In genomic region chr10:99269704-99270103, GRCm38 (mm10) we compare ENCODE assay signal across 11 mouse cellular contexts. TPM values are rescaled to one million over a fixed set of nuclear protein-coding genes. Genes with fewer than 3 reads are reported as not detected.
DNase-seq lines count a peak whose midpoint lies in the region; ATAC-seq and TF ChIP-seq lines count a peak whose summit lies in the region.
"Had no signal": no experiment of that assay in that cellular context is flagged by ENCODE, and none has a peak within 500 bp of the region (broad histone marks: within the 10 kb centered on the region; RNA-seq: fewer than 3 reads in every experiment).

No protein-coding gene starts in this region.

- TF ChIP-seq CTCF in liver, adult 2 months (IDR thresholded peaks at IDR 0.05; ENCODE audit: low read depth, low read length): no peak

- H3K4me3 ChIP-seq in forebrain, embryonic 11.5 days (ENCODE audit: low read depth, low read length): no peak overlapping the region
- no peak overlapping the region for H3K4me3 ChIP-seq in forebrain, embryonic 16.5 days (replicated peaks; ENCODE audit: low read length)
- H3K4me3 ChIP-seq in liver, adult 2 months (ENCODE audit: insufficient read depth, low read depth, low read length): no peak overlapping the region
- no peak overlapping the region for H3K4me3 ChIP-seq in liver, embryonic 11.5 days (ENCODE audit: low read depth, low read length)
- no peak overlapping the region for H3K4me3 ChIP-seq in forebrain, embryonic 12.5 days (replicated peaks)
- H3K4me3 ChIP-seq in midbrain, embryonic 13.5 days (replicated peaks): no peak overlapping the region

- no peak for DNase-seq in forebrain, embryonic 11.5 days (ENCODE audit: low spot score)
- peak; percentile 65 for DNase-seq in liver, adult 2 months (ENCODE audit: extremely low read depth, low read depth, low spot score)
- no peak for DNase-seq in liver, embryonic 11.5 days (ENCODE audit: low spot score)
- no peak for DNase-seq in cerebellum, adult 11 months
- DNase-seq in spleen, adult 18-20 months: no peak
- DNase-seq: cerebellum, postnatal 25 days; thymus, adult 18-20 months had no signal

- no peak for ATAC-seq in forebrain, embryonic 11.5 days (replicated peaks; ENCODE audit: low FRiP score)
- ATAC-seq in forebrain, embryonic 16.5 days: no peak
- no peak for ATAC-seq in liver, embryonic 11.5 days (replicated peaks; ENCODE audit: low FRiP score)
- no peak for ATAC-seq in forebrain, embryonic 12.5 days (ENCODE audit: low FRiP score)
- ATAC-seq in midbrain, embryonic 13.5 days: no peak

- peak overlapping the region; percentile 27; the same call in 1 of the 2 replicates for H3K9ac ChIP-seq in forebrain, embryonic 11.5 days (ENCODE audit: low read length)
- H3K9ac ChIP-seq in forebrain, embryonic 16.5 days (replicated peaks; ENCODE audit: low read depth, low read length): no peak overlapping the region
- peak overlapping the region; percentile 12; the same call in 1 of the 2 replicates for H3K9ac ChIP-seq in liver, adult 2 months (ENCODE audit: low read depth, low read length)
- no peak overlapping the region for H3K9ac ChIP-seq in liver, embryonic 11.5 days (ENCODE audit: low read depth, low read length)
- no peak overlapping the region for H3K9ac ChIP-seq in forebrain, embryonic 12.5 days
- no peak overlapping the region for H3K9ac ChIP-seq in midbrain, embryonic 13.5 days (replicated peaks)
- H3K9ac ChIP-seq: liver, embryonic 14.5 days had no signal

- H3K36me3 ChIP-seq in forebrain, embryonic 11.5 days (ENCODE audit: control insufficient read depth, insufficient read depth, low read length): no peaks in the 10 kb centered on the region
- H3K36me3 ChIP-seq in forebrain, embryonic 16.5 days (ENCODE audit: control insufficient read depth, insufficient read depth): no peaks in the 10 kb centered on the region
- H3K36me3 ChIP-seq in liver, adult 2 months (ENCODE audit: control insufficient read depth, insufficient read depth, low read length): peaks cover 10% of the 10 kb centered on the region
- no peaks in the 10 kb centered on the region; the same call in 1 of the 2 replicates for H3K36me3 ChIP-seq in liver, embryonic 11.5 days (ENCODE audit: control insufficient read depth, insufficient read depth, low read length)
- H3K36me3 ChIP-seq in forebrain, embryonic 12.5 days (replicated peaks): no peaks in the 10 kb centered on the region
- no peaks in the 10 kb centered on the region for H3K36me3 ChIP-seq in midbrain, embryonic 13.5 days

- H3K9me3 ChIP-seq in forebrain, embryonic 11.5 days (ENCODE audit: control insufficient read depth, low read length): no peaks in the 10 kb centered on the region
- H3K9me3 ChIP-seq in forebrain, embryonic 16.5 days (ENCODE audit: control insufficient read depth, low read length): no peaks in the 10 kb centered on the region
- H3K9me3 ChIP-seq in liver, embryonic 11.5 days (ENCODE audit: control insufficient read depth, low read length): no peaks in the 10 kb centered on the region
- no peaks in the 10 kb centered on the region for H3K9me3 ChIP-seq in forebrain, embryonic 12.5 days
- H3K9me3 ChIP-seq in midbrain, embryonic 13.5 days: no peaks in the 10 kb centered on the region

- peak overlapping the region; percentile 33; the same call in 1 of the 2 replicates for H3K4me2 ChIP-seq in forebrain, embryonic 11.5 days (ENCODE audit: low read depth, low read length, severe bottlenecking)
- no peak overlapping the region for H3K4me2 ChIP-seq in forebrain, embryonic 16.5 days (ENCODE audit: low read length)
- H3K4me2 ChIP-seq in liver, embryonic 11.5 days: no peak overlapping the region
- H3K4me2 ChIP-seq in forebrain, embryonic 12.5 days: peak overlapping the region; percentile 40
- H3K4me2 ChIP-seq in midbrain, embryonic 13.5 days (replicated peaks): 0 out of 2 replicates have a peak overlapping the region, but pooled peaks have one; percentile 25

- H3K79me2 ChIP-seq in liver, adult 2 months (ENCODE audit: control insufficient read depth, insufficient read depth, low read length): peaks cover under 1% of the 10 kb centered on the region; the same call in 1 of the 2 replicates

- H3K4me1 ChIP-seq in forebrain, embryonic 11.5 days (replicated peaks; ENCODE audit: control insufficient read depth, insufficient read depth, low read length): peaks cover 17% of the 10 kb centered on the region
- peaks cover 25% of the 10 kb centered on the region for H3K4me1 ChIP-seq in forebrain, embryonic 16.5 days (replicated peaks; ENCODE audit: control insufficient read depth, insufficient read depth, low read length)
- peaks cover 18% of the 10 kb centered on the region for H3K4me1 ChIP-seq in liver, adult 2 months (ENCODE audit: control insufficient read depth, insufficient read depth, low read length)
- H3K4me1 ChIP-seq in liver, embryonic 11.5 days (replicated peaks; ENCODE audit: control insufficient read depth, insufficient read depth, low read length): peaks cover 17% of the 10 kb centered on the region
- H3K4me1 ChIP-seq in forebrain, embryonic 12.5 days: peaks cover 50% of the 10 kb centered on the region
- H3K4me1 ChIP-seq in midbrain, embryonic 13.5 days (replicated peaks): peaks cover 39% of the 10 kb centered on the region

- TF ChIP-seq POLR2A in liver, adult 2 months (IDR thresholded peaks at IDR 0.05; ENCODE audit: extremely low read depth, insufficient read depth, low read length): no peak

- WGBS in forebrain, embryonic 11.5 days: 40% methylated on average over 6 of the region's 6 CpGs
- 40% methylated on average over 6 of the region's 6 CpGs for WGBS in forebrain, embryonic 16.5 days
- 32% methylated on average over 6 of the region's 6 CpGs for WGBS in liver, adult 2 months
- 70% methylated on average over 6 of the region's 6 CpGs for WGBS in liver, embryonic 11.5 days
- WGBS in forebrain, embryonic 12.5 days: 37% methylated on average over 6 of the region's 6 CpGs
- WGBS in midbrain, embryonic 13.5 days: 46% methylated on average over 6 of the region's 6 CpGs

- no peaks in the 10 kb centered on the region for H3K27me3 ChIP-seq in forebrain, embryonic 11.5 days (ENCODE audit: control insufficient read depth, insufficient read depth, low read length)
- H3K27me3 ChIP-seq in forebrain, embryonic 16.5 days (replicated peaks; ENCODE audit: control insufficient read depth, insufficient read depth, low read length): peaks cover 2% of the 10 kb centered on the region; the same call in 1 of the 2 replicates
- H3K27me3 ChIP-seq in liver, adult 2 months (ENCODE audit: control insufficient read depth, insufficient read depth, low read length): no peaks in the 10 kb centered on the region
- H3K27me3 ChIP-seq in liver, embryonic 11.5 days (replicated peaks; ENCODE audit: control insufficient read depth, insufficient read depth, low read length): peaks cover 2% of the 10 kb centered on the region; the same call in 1 of the 2 replicates
- H3K27me3 ChIP-seq in forebrain, embryonic 12.5 days: peaks cover 22% of the 10 kb centered on the region
- peaks cover 33% of the 10 kb centered on the region for H3K27me3 ChIP-seq in midbrain, embryonic 13.5 days

- peak overlapping the region; percentile 88 for H3K27ac ChIP-seq in forebrain, embryonic 11.5 days (ENCODE audit: low read depth, low read length)
- H3K27ac ChIP-seq in forebrain, embryonic 16.5 days (ENCODE audit: low read length): no peak overlapping the region; the same call in 1 of the 2 replicates
- H3K27ac ChIP-seq in liver, adult 2 months (replicated peaks; ENCODE audit: insufficient read depth, low read depth, low read length): peak overlapping the region; percentile 72
- no peak overlapping the region for H3K27ac ChIP-seq in liver, embryonic 11.5 days (ENCODE audit: low read depth, low read length)
- peak overlapping the region; percentile 86 for H3K27ac ChIP-seq in forebrain, embryonic 12.5 days
- peak overlapping the region; percentile 58; the same call in 1 of the 2 replicates for H3K27ac ChIP-seq in midbrain, embryonic 13.5 days
- H3K27ac ChIP-seq: liver, embryonic 14.5 days had no signal

RNA-seq across cellular contexts. Expression of gene Dusp6, which starts 6.7 kb away (rescaled TPM):
- 57.7 and 63.1 TPM in 2 replicates for polyA plus RNA-seq in forebrain, embryonic 11.5 days (2014; fragmentation: Nextera tagmentation; extraction: Ambion mirVana)
- 37.0 and 44.1 TPM in 2 replicates for polyA plus RNA-seq in forebrain, embryonic 16.5 days (2015; fragmentation: Nextera tagmentation; extraction: Ambion mirVana)
- total RNA-seq in liver, adult 2 months (2014; rRNA removed): 29.3 and 29.9 TPM in 2 replicates
- 45.5 and 48.4 TPM in 2 replicates for polyA plus RNA-seq in liver, adult 2 months (2012; rRNA removed)
- 37.6 and 40.3 TPM in 2 replicates for polyA plus RNA-seq in liver, embryonic 11.5 days (2014; fragmentation: Nextera tagmentation; extraction: Ambion mirVana)
- 37.1 and 40.0 TPM in 2 replicates for polyA plus RNA-seq in forebrain, embryonic 12.5 days (2016; fragmentation: Nextera tagmentation; extraction: Ambion mirVana)
- polyA plus RNA-seq in midbrain, embryonic 13.5 days (2015; fragmentation: Nextera tagmentation; extraction: Ambion mirVana): 21.8 and 26.5 TPM in 2 replicates

Comparison
In these comparisons a context has a peak if more than half of its experiments do, and no peak if none do; other contexts are left out.
1. H3K27ac ChIP-seq: peak in forebrain, embryonic 11.5 days (single experiment), liver, adult 2 months (single experiment), forebrain, embryonic 12.5 days (single experiment) and midbrain, embryonic 13.5 days (single experiment); none in forebrain, embryonic 16.5 days (single experiment) and liver, embryonic 11.5 days (single experiment).
2. H3K4me2 ChIP-seq: peak in forebrain, embryonic 11.5 days (single experiment), forebrain, embryonic 12.5 days (single experiment) and midbrain, embryonic 13.5 days (single experiment); none in forebrain, embryonic 16.5 days (single experiment) and liver, embryonic 11.5 days (single experiment).
3. H3K9ac ChIP-seq: peak in forebrain, embryonic 11.5 days (single experiment) and liver, adult 2 months (single experiment); none in forebrain, embryonic 16.5 days (single experiment), liver, embryonic 11.5 days (single experiment), forebrain, embryonic 12.5 days (single experiment) and midbrain, embryonic 13.5 days (single experiment).